9 mouse cellular contexts compared by ENCODE assay signal in the genomic region with DNA sequence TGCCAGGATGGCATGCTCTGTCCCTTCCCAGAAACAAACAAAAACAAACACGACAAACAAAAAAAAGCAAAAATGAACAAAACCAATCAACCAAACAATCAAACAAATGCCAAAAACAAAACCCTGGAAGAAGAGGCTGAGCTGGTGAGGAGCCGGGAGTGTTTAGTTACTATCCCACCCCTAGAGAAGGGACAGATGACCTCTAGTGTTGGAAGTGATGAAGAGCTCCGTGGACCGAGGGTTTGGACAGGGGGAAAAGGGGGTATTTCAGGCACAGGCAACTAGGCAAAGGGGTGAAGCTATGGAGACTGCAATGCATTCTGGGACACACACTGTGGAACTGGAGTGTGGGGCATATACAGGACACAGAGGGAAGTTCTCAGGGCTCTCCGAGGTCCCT.
DNase-seq lines count a peak whose midpoint lies in the region; ATAC-seq and TF ChIP-seq lines count a peak whose summit lies in the region.
"Had no signal": no experiment of that assay in that cellular context is flagged by ENCODE, and none has a peak within 500 bp of the region (broad histone marks: within the 10 kb centered on the region; RNA-seq: fewer than 3 reads in every experiment).

No protein-coding gene starts in this region.

- no peaks in the 10 kb centered on the region for H3K36me3 ChIP-seq in hindbrain, embryonic 10.5 days
- H3K36me3 ChIP-seq in hindbrain, embryonic 13.5 days = no peaks in the 10 kb centered on the region
- H3K36me3 ChIP-seq in hindbrain, embryonic 16.5 days (ENCODE audit: control insufficient read depth, insufficient read depth, low read length) = no peaks in the 10 kb centered on the region
- H3K36me3 ChIP-seq: hindbrain, embryonic 15.5 days had no signal

- peaks cover 3% of the 10 kb centered on the region; the same call in 1 of the 2 replicates for H3K27me3 ChIP-seq in hindbrain, embryonic 10.5 days (ENCODE audit: insufficient read depth, poor library complexity, severe bottlenecking)
- H3K27me3 ChIP-seq in hindbrain, embryonic 13.5 days = no peaks in the 10 kb centered on the region
- no peaks in the 10 kb centered on the region for H3K27me3 ChIP-seq in hindbrain, embryonic 16.5 days (replicated peaks; ENCODE audit: control insufficient read depth, insufficient read depth, low read length)
- H3K27me3 ChIP-seq: hindbrain, embryonic 15.5 days had no signal

- H3K27ac ChIP-seq in hindbrain, embryonic 10.5 days = 0 out of 2 replicates have a peak overlapping the region, but pooled peaks have one; percentile 45
- H3K27ac ChIP-seq in hindbrain, embryonic 13.5 days = no peak overlapping the region
- no peak overlapping the region for H3K27ac ChIP-seq in hindbrain, embryonic 16.5 days (ENCODE audit: low read depth, low read length)
- H3K27ac ChIP-seq: hindbrain, embryonic 15.5 days had no signal

- H3K9ac ChIP-seq in hindbrain, embryonic 13.5 days = no peak overlapping the region
- no peak overlapping the region for H3K9ac ChIP-seq in hindbrain, embryonic 16.5 days (ENCODE audit: low read depth, low read length)
- H3K9ac ChIP-seq: hindbrain, embryonic 15.5 days had no signal

- H3K4me1 ChIP-seq in hindbrain, embryonic 10.5 days (replicated peaks) = peaks cover 27% of the 10 kb centered on the region
- peaks cover 17% of the 10 kb centered on the region for H3K4me1 ChIP-seq in hindbrain, embryonic 13.5 days (replicated peaks)
- no peaks in the 10 kb centered on the region for H3K4me1 ChIP-seq in hindbrain, embryonic 16.5 days (ENCODE audit: control insufficient read depth, insufficient read depth, low read depth, low read length)

- 0 out of 2 replicates have a peak overlapping the region, but pooled peaks have one; percentile 16 for H3K4me3 ChIP-seq in hindbrain, embryonic 10.5 days
- H3K4me3 ChIP-seq in hindbrain, embryonic 13.5 days = no peak overlapping the region
- H3K4me3 ChIP-seq in hindbrain, embryonic 16.5 days (ENCODE audit: low read length) = no peak overlapping the region
- H3K4me3 ChIP-seq: hindbrain, embryonic 15.5 days had no signal

- DNase-seq in hindbrain, embryonic 10.5 days (ENCODE audit: low spot score) = peak; percentile 16
- DNase-seq in ES-CJ7 (ENCODE audit: low read depth, low spot score) = peak; percentile 30
- DNase-seq in brain, embryonic 14.5 days (ENCODE audit: low read depth) = no peak
- DNase-seq in spleen, postnatal 4 days (ENCODE audit: low spot score in 2 of 2) = no peak
- DNase-seq: cerebellum, adult 9-10 months had no signal

- no peak for ATAC-seq in hindbrain, embryonic 13.5 days (ENCODE audit: low FRiP score)
- ATAC-seq in hindbrain, embryonic 16.5 days = no peak; the same call in 1 of the 2 replicates
- no peak for ATAC-seq in erythroblast, adult 5-6 weeks (replicated peaks; ENCODE audit: low FRiP score, poor library complexity, severe bottlenecking)

- WGBS in hindbrain, embryonic 10.5 days = 18% methylated on average over 5 of the region's 5 CpGs
- 18% methylated on average over 5 of the region's 5 CpGs for WGBS in hindbrain, embryonic 13.5 days
- WGBS in hindbrain, embryonic 16.5 days = 17% methylated on average over 5 of the region's 5 CpGs

- peak; percentile 43; the same call in 1 of the 2 replicates for TF ChIP-seq CTCF in brain, embryonic 14.5 days (IDR thresholded peaks at IDR 0.05; ENCODE audit: borderline replicate concordance, extremely low read depth, insufficient read depth, insufficient read length)

- H3K9me3 ChIP-seq in hindbrain, embryonic 10.5 days = peaks cover 2% of the 10 kb centered on the region; the same call in 1 of the 2 replicates
- H3K9me3 ChIP-seq in hindbrain, embryonic 13.5 days = no peaks in the 10 kb centered on the region
- peaks cover 2% of the 10 kb centered on the region; the same call in 1 of the 2 replicates for H3K9me3 ChIP-seq in hindbrain, embryonic 16.5 days (ENCODE audit: control insufficient read depth, low read length)
- H3K9me3 ChIP-seq: hindbrain, embryonic 15.5 days had no signal

- no peak for TF ChIP-seq POLR2A in brain, embryonic 14.5 days (IDR thresholded peaks at IDR 0.05; ENCODE audit: borderline replicate concordance, extremely low read depth, insufficient read depth, insufficient read length, poor library complexity, severe bottlenecking)

- no peak overlapping the region for H3K4me2 ChIP-seq in hindbrain, embryonic 13.5 days
- peak overlapping the region; percentile 15; the same call in 1 of the 2 replicates for H3K4me2 ChIP-seq in hindbrain, embryonic 16.5 days (ENCODE audit: low read length)
- H3K4me2 ChIP-seq: hindbrain, embryonic 15.5 days had no signal

Comparison
In these comparisons a context has a peak if more than half of its experiments do, and no peak if none do; other contexts are left out.
1. DNase-seq: peak in hindbrain, embryonic 10.5 days (single experiment) and ES-CJ7 (single experiment); none in brain, embryonic 14.5 days (single experiment) and spleen, postnatal 4 days (0 of 2).